Mouse (Mus musculus) intestine, postnatal 0 days (tissue): ENCODE measurements at regions not wholly inside any gene's neighbourhood (a gene's known extent, or its start where the extent isn't known, plus 50 kb on each side); places are given as distances from the start of the nearest gene placed in this dataset.

ENCODE experiments used
- ATAC-seq: fragments of 200-750 bp; cut with Nextera tagmentation; 2 replicates; pipeline ENCODE4 v1.8.0; 2017; ENCODE audit warnings: mild to moderate bottlenecking, moderate TSS enrichment, moderate library complexity
- H3K27ac ChIP-seq: fragments of 300-500 bp; sonication (generic); 2 replicates; pipeline ENCODE4 v1.5.1; 2014; ENCODE audit warnings: mild to moderate bottlenecking, low read depth, low read length, moderate library complexity
- H3K27me3 ChIP-seq: fragments of 300-500 bp; sonication (generic); replicated peaks from 2 replicates; pipeline ENCODE4 v1.6.1; 2014; ENCODE audit warnings: low read length, mixed read lengths; ENCODE audit not compliant: control insufficient read depth, insufficient read depth
- H3K36me3 ChIP-seq: fragments of 300-500 bp; sonication (generic); 2 replicates; pipeline ENCODE4 v1.6.1; 2014; ENCODE audit warnings: mild to moderate bottlenecking, moderate library complexity; ENCODE audit not compliant: control insufficient read depth, insufficient read depth
- H3K4me1 ChIP-seq: fragments of 300-500 bp; sonication (generic); replicated peaks from 2 replicates; pipeline ENCODE4 v1.6.1; 2014; ENCODE audit warnings: antibody characterized with exemption, low read length, mixed read lengths; ENCODE audit not compliant: control insufficient read depth, insufficient read depth
- H3K4me2 ChIP-seq: fragments of 300-500 bp; sonication (generic); replicated peaks from 2 replicates; pipeline ENCODE4 v1.6.1; 2014; ENCODE audit warnings: low read depth, mild to moderate bottlenecking, moderate library complexity
- H3K4me3 ChIP-seq: fragments of 300-500 bp; sonication (generic); 2 replicates; pipeline ENCODE4 v1.5.1; 2014; ENCODE audit warnings: low read depth, low read length
- H3K9ac ChIP-seq: fragments of 300-500 bp; sonication (generic); 2 replicates; pipeline ENCODE4 v1.6.1; 2014; ENCODE audit warnings: mild to moderate bottlenecking, low read depth, low read length
- H3K9me3 ChIP-seq: fragments of 300-500 bp; sonication (generic); 2 replicates; pipeline ENCODE4 v1.6.1; 2016; ENCODE audit warnings: mixed run types; ENCODE audit not compliant: control insufficient read depth
- CTCF ChIP-seq: sonication (generic); IDR thresholded peaks from 2 replicates; pipeline ENCODE4 v1.5.1; 2016; ENCODE audit warnings: low read depth, mild to moderate bottlenecking, control low read depth, antibody characterized with exemption, moderate library complexity
- WGBS: fragments of 180-500 bp; shearing (Covaris S2); extraction: QIAGEN DNeasy Blood & Tissue Kit; methylation state at CpG from one replicate; pipeline ENCODE4 v1.1.7; 2014; 5-methylcytosine and 5-hydroxymethylcytosine counted together

DNA sequence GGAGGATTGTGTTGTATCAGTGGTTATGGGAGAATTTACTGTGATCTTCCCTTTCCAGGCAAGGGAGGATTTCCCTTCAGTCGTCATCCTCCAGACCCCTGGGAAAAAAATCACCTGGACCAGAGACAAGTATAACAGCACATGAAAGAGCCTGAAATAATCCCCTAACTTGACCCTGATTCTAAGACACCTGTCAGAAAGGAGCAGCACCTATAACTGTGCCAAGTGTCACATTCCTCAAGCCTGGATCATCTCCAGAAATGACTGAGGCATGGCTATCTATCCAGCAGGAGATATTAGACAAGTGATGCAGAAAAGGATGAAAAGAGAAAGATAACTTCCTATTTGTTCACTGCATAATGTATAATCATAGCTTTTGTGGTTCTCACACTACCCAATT is 800.9 kb upstream of the A1bg start:
- 64% methylated on average over 1 of the region's 1 CpGs for WGBS

DNA sequence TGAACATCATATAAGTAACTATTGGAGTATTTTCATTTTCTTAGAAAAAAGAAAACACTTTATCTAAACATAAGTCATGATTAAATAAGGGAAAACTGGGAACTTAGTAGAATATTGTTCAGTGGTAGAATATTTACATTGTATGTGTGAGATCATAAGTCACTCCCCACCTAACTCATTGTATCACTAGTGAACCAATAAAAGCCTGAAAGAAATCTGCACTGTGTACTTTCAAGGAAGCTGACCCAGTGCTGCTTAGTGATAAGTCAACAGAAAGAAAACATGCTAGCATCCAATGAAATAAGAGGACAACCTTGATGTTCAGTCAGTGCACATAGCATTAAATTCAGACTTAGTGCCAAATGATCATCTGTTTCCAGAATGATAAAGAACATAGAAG is 795.7 kb upstream of the A1bg start:
- no peaks in the 10 kb centered on the region for H3K27me3 ChIP-seq
- no peak overlapping the region for H3K27ac ChIP-seq
- no peak for TF ChIP-seq CTCF
- H3K36me3 ChIP-seq = no peaks in the 10 kb centered on the region
- no peaks in the 10 kb centered on the region for H3K9me3 ChIP-seq
- H3K9ac ChIP-seq = no peak overlapping the region
- no peak overlapping the region for H3K4me2 ChIP-seq
- no peak for ATAC-seq
- no peak overlapping the region for H3K4me3 ChIP-seq
- H3K4me1 ChIP-seq = no peaks in the 10 kb centered on the region

More for the DNA sequence above, 800.9 kb upstream of the A1bg start:
- Histone ChIP-seq H3K9me3 (no peaks in the 10 kb centered on the region), H3K36me3 (no peaks in the 10 kb centered on the region), H3K4me2 (no peak overlapping the region), H3K27me3 (no peaks in the 10 kb centered on the region), H3K27ac (no peak overlapping the region), H3K4me1 (no peaks in the 10 kb centered on the region), H3K4me3 (no peak overlapping the region), H3K9ac (no peak overlapping the region)
- TF ChIP-seq CTCF = no peak
- no peak for ATAC-seq

GRCm38 (mm10) chr15:61717216-61717615 is 794.4 kb upstream of the A1bg start:
- ATAC-seq = no peak
- H3K4me2 ChIP-seq = no peak overlapping the region
- no peak overlapping the region for H3K27ac ChIP-seq
- H3K9ac ChIP-seq = no peak overlapping the region
- H3K27me3 ChIP-seq = no peaks in the 10 kb centered on the region
- 54% methylated on average over 1 of the region's 1 CpGs for WGBS
- H3K36me3 ChIP-seq = no peaks in the 10 kb centered on the region
- H3K9me3 ChIP-seq = no peaks in the 10 kb centered on the region
- TF ChIP-seq CTCF = no peak
- H3K4me3 ChIP-seq = no peak overlapping the region
- H3K4me1 ChIP-seq = no peaks in the 10 kb centered on the region

DNA sequence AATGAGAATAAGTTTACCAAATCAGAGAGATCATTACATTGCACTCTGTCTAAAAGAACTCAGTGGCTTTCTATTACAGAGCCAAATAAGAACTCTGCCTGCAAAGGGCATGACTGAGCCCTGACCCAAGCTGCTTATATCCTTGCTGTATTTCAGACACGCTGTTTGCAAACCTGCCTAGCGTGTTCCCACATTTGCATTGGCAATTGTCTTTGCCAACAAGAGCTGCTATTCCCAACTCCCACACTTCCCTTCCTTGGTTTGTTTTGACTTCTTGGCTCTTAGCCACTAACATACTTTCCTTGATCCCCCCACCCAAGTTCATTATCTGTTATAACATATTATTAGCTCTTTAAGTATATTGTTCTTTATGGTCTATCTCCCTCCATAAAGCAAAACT is 791.1 kb upstream of the A1bg start:
- ATAC-seq = no peak
- Histone ChIP-seq H3K27me3 (no peaks in the 10 kb centered on the region), H3K9me3 (no peaks in the 10 kb centered on the region), H3K4me3 (no peak overlapping the region), H3K4me1 (no peaks in the 10 kb centered on the region), H3K9ac (no peak overlapping the region), H3K27ac (no peak overlapping the region), H3K36me3 (no peaks in the 10 kb centered on the region), H3K4me2 (no peak overlapping the region)
- WGBS = 68% methylated on average over 2 of the region's 2 CpGs
- no peak for TF ChIP-seq CTCF

- no peak overlapping the region for H3K4me3 ChIP-seq
- TF ChIP-seq CTCF = no peak
- H3K9ac ChIP-seq = no peak overlapping the region
- no peak for ATAC-seq
- no peak overlapping the region for H3K4me2 ChIP-seq
- H3K27ac ChIP-seq = no peak overlapping the region
- no peaks in the 10 kb centered on the region for H3K36me3 ChIP-seq
- H3K27me3 ChIP-seq = no peaks in the 10 kb centered on the region
- H3K4me1 ChIP-seq = no peaks in the 10 kb centered on the region
- no peaks in the 10 kb centered on the region for H3K9me3 ChIP-seq
- 75% methylated on average over 4 of the region's 4 CpGs for WGBS
Observed at GRCm38 (mm10) chr15:61708928-61709327, 786.1 kb upstream of the A1bg start.

DNA sequence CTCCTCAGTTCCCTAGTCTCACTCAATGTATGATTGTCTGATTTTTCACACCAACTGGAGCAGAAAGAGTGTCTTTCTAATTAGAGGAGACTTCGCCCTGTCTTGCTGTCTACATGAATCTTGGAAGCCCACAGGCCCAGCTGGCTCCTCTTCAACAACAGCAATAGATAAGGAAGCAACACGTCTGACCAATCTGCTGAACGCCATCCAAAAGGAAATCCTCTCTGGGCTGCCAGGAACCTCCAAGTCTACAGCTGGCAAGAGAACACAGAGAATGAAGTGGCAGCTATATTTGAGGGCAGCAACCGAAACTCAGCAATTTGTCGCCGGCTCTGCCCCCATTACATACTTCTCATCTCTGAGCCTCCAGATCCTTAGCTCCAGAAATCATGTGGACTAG is 785.1 kb upstream of the A1bg start:
- H3K4me2 ChIP-seq = no peak overlapping the region
- H3K27ac ChIP-seq = no peak overlapping the region
- TF ChIP-seq CTCF = no peak
- no peak overlapping the region for H3K4me3 ChIP-seq
- 72% methylated on average over 6 of the region's 6 CpGs for WGBS
- H3K9ac ChIP-seq = no peak overlapping the region
- H3K27me3 ChIP-seq = no peaks in the 10 kb centered on the region
- H3K9me3 ChIP-seq = no peaks in the 10 kb centered on the region
- ATAC-seq = no peak
- H3K4me1 ChIP-seq = no peaks in the 10 kb centered on the region
- H3K36me3 ChIP-seq = no peaks in the 10 kb centered on the region

DNA sequence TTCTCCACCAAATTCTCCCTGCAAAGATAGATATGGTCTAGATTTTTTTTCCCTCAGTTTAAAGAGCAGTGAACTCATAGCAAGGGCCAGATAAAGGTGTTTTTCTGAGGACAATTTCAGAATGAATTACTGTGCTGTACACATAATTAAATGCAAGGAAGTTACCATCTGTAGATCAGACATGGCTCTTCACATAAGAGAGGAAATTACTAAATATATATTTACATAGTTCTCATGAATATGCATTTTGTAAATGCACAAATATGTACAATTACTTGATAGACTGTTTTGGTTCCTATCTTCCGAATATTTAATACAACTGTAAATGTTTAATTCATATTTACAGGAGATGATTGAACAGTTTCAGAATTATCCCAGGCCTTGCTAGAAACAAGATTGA is 769.9 kb upstream of the A1bg start:
- Histone ChIP-seq H3K9me3 (no peaks in the 10 kb centered on the region), H3K27me3 (no peaks in the 10 kb centered on the region), H3K27ac (no peak overlapping the region), H3K36me3 (no peaks in the 10 kb centered on the region), H3K4me3 (no peak overlapping the region), H3K9ac (no peak overlapping the region), H3K4me2 (no peak overlapping the region), H3K4me1 (no peaks in the 10 kb centered on the region)
- ATAC-seq = no peak
- TF ChIP-seq CTCF = no peak
- 90% methylated on average over 1 of the region's 1 CpGs for WGBS
